Mouse (Mus musculus) liver, embryonic 14.5 days (tissue): ENCODE data around the gene Trp63. TPM values are rescaled to one million over a fixed set of nuclear protein-coding genes. Genes with fewer than 3 reads are reported as not detected.

Source experiments
- ATAC-seq: fragments of 200-750 bp; cut with Nextera tagmentation; 2 replicates; pipeline ENCODE4 v1.8.0; 2017; ENCODE audit warnings: moderate number of reproducible peaks, mild to moderate bottlenecking, moderate library complexity; ENCODE audit not compliant: insufficient read depth
- DNase-seq, 3 experiments: peaks; one replicate each; pipeline ENCODE4 v3.0.0-alpha.2; 2012 to 2013; ENCODE audit warnings: low read depth in 3 of 3, low spot score in 3 of 3
- H3K27ac ChIP-seq: fragments of 300-500 bp; sonication (generic); 2 replicates; pipeline ENCODE4 v1.5.1; 2014; ENCODE audit warnings: moderate library complexity, mild to moderate bottlenecking, control low read depth, inconsistent platforms
- H3K27me3 ChIP-seq: fragments of 300-500 bp; sonication (generic); 2 replicates; pipeline ENCODE4 v1.6.1; 2014; ENCODE audit warnings: mild to moderate bottlenecking, low read length, moderate library complexity; ENCODE audit not compliant: control insufficient read depth, insufficient read depth
- H3K36me3 ChIP-seq: fragments of 300-500 bp; sonication (generic); replicated peaks from 2 replicates; pipeline ENCODE4 v1.6.1; 2014; ENCODE audit warnings: low read depth; ENCODE audit not compliant: control insufficient read depth, insufficient read depth
- H3K4me1 ChIP-seq, 2 experiments: fragments of 200-500 bp in 1 of 2; fragments of 300-500 bp in 1 of 2; sonication (generic) in 1 of 2; replicated peaks; 2 replicates each; pipeline ENCODE4 v1.6.1; 2012 to 2014; ENCODE audit warnings: antibody characterized with exemption in 1 of 2, inconsistent platforms in 1 of 2, low read length in 1 of 2; ENCODE audit not compliant: control insufficient read depth in 2 of 2, insufficient read depth in 2 of 2
- H3K4me2 ChIP-seq: fragments of 300-500 bp; sonication (generic); 2 replicates; pipeline ENCODE4 v1.6.1; 2014; ENCODE audit warnings: low read depth, mild to moderate bottlenecking, control low read depth, moderate library complexity
- H3K4me3 ChIP-seq, 2 experiments: fragments of 200-500 bp in 1 of 2; fragments of 300-500 bp in 1 of 2; sonication (generic) in 1 of 2; 2 replicates each; pipeline ENCODE4 v1.5.1; 2012 to 2014; ENCODE audit warnings: low read depth in 2 of 2, low read length in 2 of 2, mild to moderate bottlenecking in 2 of 2, control low read depth in 1 of 2, inconsistent platforms in 1 of 2, moderate library complexity in 1 of 2; ENCODE audit not compliant: insufficient read depth in 1 of 2
- H3K9ac ChIP-seq: fragments of 300-500 bp; sonication (generic); replicated peaks from 2 replicates; pipeline ENCODE4 v1.6.1; 2014; ENCODE audit warnings: mild to moderate bottlenecking, control low read depth, moderate library complexity
- H3K9me3 ChIP-seq: fragments of 300-500 bp; sonication (generic); 2 replicates; pipeline ENCODE4 v1.6.1; 2016; ENCODE audit warnings: low read length, mixed read lengths; ENCODE audit not compliant: control insufficient read depth
- CTCF ChIP-seq: IDR thresholded peaks from 2 replicates; pipeline ENCODE4 v1.5.1; 2016; ENCODE audit warnings: antibody characterized with exemption, low read depth, control low read depth
- EP300 ChIP-seq: IDR thresholded peaks from 2 replicates; pipeline ENCODE4 v1.6.1; 2016; ENCODE audit warnings: antibody characterized with exemption, low read depth
- WGBS: fragments of 180-500 bp; shearing (Covaris S2); extraction: QIAGEN DNeasy Blood & Tissue Kit; methylation state at CpG from one replicate; pipeline ENCODE4 v1.1.7; 2014; ENCODE audit not compliant: insufficient replicate concordance; 5-methylcytosine and 5-hydroxymethylcytosine counted together
- polyA plus RNA-seq, 2 experiments: library from polyadenylated mRNA; depleted of rRNA in 1 of 2; stranded (reverse) in 1 of 2; unstranded in 1 of 2; fragments of >200 nt; fragmentation: Nextera tagmentation in 1 of 2; extraction: Ambion mirVana in 1 of 2; gene quantifications; 2 replicates each; pipeline versions ENCODE4 v1.2.1 to v1.2.3; 2012 to 2014

The Trp63 gene
- polyA plus RNA-seq, 2 experiments, result 0.02 TPM; not detected in 1

- no peak for DNase-seq
- Histone ChIP-seq H3K4me2 (no peak overlapping the region), H3K27ac (no peak overlapping the region), H3K27me3 (no peaks in the 10 kb centered on the region), H3K36me3 (no peaks in the 10 kb centered on the region), H3K9me3 (no peaks in the 10 kb centered on the region), H3K4me1 (no peaks in the 10 kb centered on the region), H3K9ac (no peak overlapping the region), H3K4me3 (no peak overlapping the region)
- WGBS, result 60% methylated on average over 8 of the region's 8 CpGs
- TF ChIP-seq EP300 (no peak), CTCF (no peak)
- no peak for ATAC-seq
Observed at GRCm38 (mm10) chr16:25860731-25861505, 177.4 kb downstream of the Trp63 start.

- DNase-seq, result no peak
Observed at GRCm38 (mm10) chr16:25865096-25865869, 181.7 kb downstream of the Trp63 start.

GRCm38 (mm10) chr16:25871503-25871902 is 187.9 kb downstream of the Trp63 start:
- H3K27me3 ChIP-seq, result no peaks in the 10 kb centered on the region
- H3K9me3 ChIP-seq, result no peaks in the 10 kb centered on the region
- no peak overlapping the region for H3K4me3 ChIP-seq
- ATAC-seq (no peak), DNase-seq (no peak)
- H3K4me1 ChIP-seq, result no peaks in the 10 kb centered on the region
- no peak overlapping the region for H3K9ac ChIP-seq
- H3K4me2 ChIP-seq, result no peak overlapping the region
- 24% methylated on average over 1 of the region's 1 CpGs for WGBS
- TF ChIP-seq EP300 (no peak), CTCF (no peak)
- H3K36me3 ChIP-seq, result no peaks in the 10 kb centered on the region
- no peak overlapping the region for H3K27ac ChIP-seq

More at GRCm38 (mm10) chr16:25865096-25865869, 181.7 kb downstream of the Trp63 start:
- no peaks in the 10 kb centered on the region for H3K36me3 ChIP-seq
- H3K27me3 ChIP-seq, result no peaks in the 10 kb centered on the region
- H3K9ac ChIP-seq, result no peak overlapping the region
- no peaks in the 10 kb centered on the region for H3K9me3 ChIP-seq
- TF ChIP-seq CTCF (no peak), EP300 (no peak)
- H3K4me1 ChIP-seq, result no peaks in the 10 kb centered on the region
- H3K4me3 ChIP-seq, result no peak overlapping the region
- no peak overlapping the region for H3K27ac ChIP-seq
- no peak for ATAC-seq
- WGBS, result 63% methylated on average over 7 of the region's 7 CpGs
- no peak overlapping the region for H3K4me2 ChIP-seq

GRCm38 (mm10) chr16:25875681-25876080 is 192.1 kb downstream of the Trp63 start:
- 78% methylated on average over 2 of the region's 2 CpGs for WGBS
- Histone ChIP-seq H3K4me1 (no peaks in the 10 kb centered on the region), H3K9ac (no peak overlapping the region), H3K9me3 (no peaks in the 10 kb centered on the region), H3K4me3 (no peak overlapping the region), H3K27ac (no peak overlapping the region), H3K27me3 (no peaks in the 10 kb centered on the region), H3K36me3 (no peaks in the 10 kb centered on the region), H3K4me2 (no peak overlapping the region)
- TF ChIP-seq EP300, result no peak
- no peak for TF ChIP-seq CTCF
- DNase-seq (no peak), ATAC-seq (no peak)

- 57% methylated on average over 7 of the region's 7 CpGs for WGBS
- no peak overlapping the region for H3K4me3 ChIP-seq
- TF ChIP-seq EP300 (no peak), CTCF (no peak)
- no peaks in the 10 kb centered on the region for H3K4me1 ChIP-seq
- no peak overlapping the region for H3K9ac ChIP-seq
- ATAC-seq (no peak), DNase-seq (no peak)
- H3K36me3 ChIP-seq, result no peaks in the 10 kb centered on the region
- no peak overlapping the region for H3K4me2 ChIP-seq
- H3K27me3 ChIP-seq, result no peaks in the 10 kb centered on the region
- no peak overlapping the region for H3K27ac ChIP-seq
- H3K9me3 ChIP-seq, result no peaks in the 10 kb centered on the region
Observed at GRCm38 (mm10) chr16:25877416-25877965, 193.9 kb downstream of the Trp63 start.
